Mouse (Mus musculus) kidney, adult 18-20 months (tissue): ENCODE data around the gene Ephb1.
A peak's percentile ranks its signal among the peaks of the same experiment; 100 is the strongest.

ENCODE experiments used
- DNase-seq: peaks from one replicate; pipeline ENCODE4 v3.0.0; 2021

The Ephb1 gene

DNA sequence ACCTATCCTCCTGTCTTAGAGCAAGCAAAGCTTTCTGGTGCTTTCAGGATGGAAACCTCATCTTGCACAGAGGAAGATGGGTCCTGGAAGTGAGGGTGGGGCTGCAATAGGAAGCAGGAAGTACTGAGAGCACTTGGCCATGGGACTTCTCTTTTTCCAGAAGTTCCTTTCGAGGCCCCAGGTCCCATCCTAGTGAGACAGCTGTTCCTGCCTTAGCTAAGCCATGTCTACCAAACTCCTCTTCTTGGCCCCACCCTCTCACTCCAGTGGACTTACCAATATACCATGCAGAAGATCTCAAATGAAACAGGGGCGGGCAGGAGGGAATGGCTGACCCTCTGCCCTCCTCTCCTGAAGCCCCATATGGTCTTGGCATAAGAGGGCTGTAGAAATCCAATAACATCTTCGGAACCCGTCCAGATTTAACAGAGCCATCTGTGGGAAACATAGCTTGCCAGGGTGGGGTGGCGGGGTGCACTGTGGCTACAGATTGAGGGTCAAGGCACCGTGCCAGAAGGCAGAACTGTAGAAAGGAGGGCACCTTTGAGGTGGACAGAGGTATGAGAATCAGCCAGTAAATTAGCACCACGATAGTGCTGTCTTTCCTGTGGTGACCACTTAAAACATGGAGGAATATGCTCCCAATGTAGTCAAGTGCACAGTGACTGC lies 48.9 kb downstream of the Ephb1 start:
- DNase-seq: no peak

DNA sequence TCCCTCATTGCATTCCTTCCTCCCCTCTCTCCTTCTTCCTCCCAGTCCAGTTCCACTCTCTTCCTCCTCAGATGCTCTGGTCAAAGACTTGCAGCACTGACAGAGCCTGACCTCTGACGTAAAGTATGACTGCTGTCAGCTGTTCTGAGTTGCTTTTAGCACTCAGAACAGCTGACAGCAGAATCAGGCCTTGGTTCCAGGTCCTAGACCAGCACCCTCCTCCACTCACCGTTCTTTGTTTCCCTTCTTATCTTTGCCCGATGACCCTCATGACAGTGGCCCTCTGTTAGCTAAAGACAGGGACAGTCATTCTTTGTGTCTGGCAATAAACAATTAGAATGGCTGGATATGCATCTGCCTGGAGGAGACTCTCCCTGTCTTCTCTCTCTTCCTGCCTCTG lies 49.7 kb downstream of the Ephb1 start:
- DNase-seq: no peak

DNA sequence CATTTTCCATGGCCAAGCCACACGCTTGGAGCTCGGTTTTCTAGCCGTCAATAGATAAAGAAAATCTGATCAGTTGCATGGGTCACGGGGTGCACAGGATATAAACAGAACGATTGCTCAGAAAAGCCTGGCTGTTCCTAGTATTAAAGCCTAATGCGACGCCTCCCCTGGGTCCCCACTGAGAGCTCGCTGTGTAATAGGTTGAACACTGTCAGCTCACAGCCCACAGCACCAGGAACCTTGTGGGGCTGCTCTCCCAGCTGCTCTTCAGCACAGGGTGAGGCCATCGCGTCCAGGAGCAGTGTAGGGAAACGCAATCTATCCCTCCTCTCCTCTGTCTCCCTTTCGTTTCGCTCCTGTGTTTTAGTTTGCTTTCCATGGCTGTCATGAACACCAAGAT lies 50.6 kb downstream of the Ephb1 start:
- no peak for DNase-seq

DNA sequence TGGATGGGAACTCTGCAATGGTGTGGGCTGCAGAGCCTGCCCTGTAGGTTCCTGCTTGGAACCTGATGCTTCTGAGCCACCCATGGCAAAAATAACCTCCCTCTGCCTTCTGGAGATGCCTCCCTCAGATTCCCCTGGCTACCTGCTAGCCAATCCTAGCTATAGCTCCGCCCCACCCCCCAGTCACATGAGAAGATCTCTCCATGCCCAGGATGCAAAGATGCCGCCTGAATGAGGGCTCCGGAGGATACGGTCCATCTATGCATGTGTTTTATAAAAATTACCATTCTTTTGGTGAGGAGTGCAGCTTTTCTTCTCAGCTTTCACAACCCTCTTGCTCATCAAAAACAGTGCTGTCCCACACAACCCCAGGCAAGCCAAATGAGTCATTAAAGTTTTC lies 53.5 kb downstream of the Ephb1 start:
- DNase-seq: no peak

DNA sequence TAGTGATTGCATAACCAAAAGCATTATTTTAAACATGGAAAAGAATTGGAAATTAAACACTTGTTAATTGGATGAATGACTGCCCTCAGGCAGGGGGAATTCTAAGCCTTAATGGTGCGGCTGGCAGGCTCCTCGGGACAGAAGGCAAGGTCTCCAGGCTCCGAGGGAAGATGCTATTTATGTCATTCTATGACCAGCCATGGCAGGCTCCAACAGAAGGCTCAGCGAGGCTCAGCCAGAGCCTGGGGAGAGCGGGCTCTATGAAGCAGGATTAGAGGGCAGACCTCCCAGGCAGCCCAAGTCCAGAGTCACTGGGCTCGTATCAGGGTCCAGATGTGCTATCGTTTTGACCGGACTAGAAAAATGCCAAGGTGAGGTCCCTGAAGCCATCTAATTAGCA lies 55.8 kb downstream of the Ephb1 start:
- no peak for DNase-seq

DNA sequence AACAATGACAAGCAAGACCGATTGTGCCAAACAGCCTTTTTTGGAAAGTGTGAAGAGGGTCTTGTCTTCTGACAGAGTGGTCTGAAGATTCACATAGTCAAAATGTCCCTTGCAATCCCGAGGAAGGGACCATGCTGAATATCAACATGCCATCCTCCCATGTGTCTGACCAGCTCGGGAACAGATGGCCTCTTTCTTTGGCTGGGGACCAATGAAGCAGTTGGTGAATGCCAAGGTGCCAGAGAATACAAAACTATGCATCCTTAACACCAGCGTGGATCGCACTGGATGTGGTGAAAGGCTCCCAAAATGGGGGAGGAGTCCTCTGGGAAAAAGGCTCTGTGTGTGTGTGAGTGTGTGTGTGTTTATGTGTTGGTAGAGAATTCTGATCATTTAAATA lies 56.5 kb downstream of the Ephb1 start:
- no peak for DNase-seq

DNA sequence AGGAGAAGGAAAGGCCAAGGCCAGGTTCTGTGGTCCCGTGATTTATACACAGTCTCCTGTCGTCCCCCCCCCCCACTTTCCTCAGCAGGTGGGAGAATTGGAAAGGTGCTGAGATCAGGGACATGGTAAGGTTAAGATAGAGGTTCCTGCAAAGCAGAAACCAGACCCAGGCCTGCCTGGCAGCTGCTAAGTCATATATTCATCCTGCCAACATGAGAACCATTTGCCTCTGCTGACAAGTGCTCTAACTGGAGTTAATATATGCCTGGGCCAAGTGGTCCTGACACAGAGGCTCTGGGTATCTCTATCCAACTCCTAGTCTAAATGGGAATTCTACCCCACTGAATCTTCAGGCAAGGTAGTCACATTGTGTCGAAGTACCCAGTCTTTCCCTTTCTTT lies 57.3 kb downstream of the Ephb1 start:
- DNase-seq: no peak

DNA sequence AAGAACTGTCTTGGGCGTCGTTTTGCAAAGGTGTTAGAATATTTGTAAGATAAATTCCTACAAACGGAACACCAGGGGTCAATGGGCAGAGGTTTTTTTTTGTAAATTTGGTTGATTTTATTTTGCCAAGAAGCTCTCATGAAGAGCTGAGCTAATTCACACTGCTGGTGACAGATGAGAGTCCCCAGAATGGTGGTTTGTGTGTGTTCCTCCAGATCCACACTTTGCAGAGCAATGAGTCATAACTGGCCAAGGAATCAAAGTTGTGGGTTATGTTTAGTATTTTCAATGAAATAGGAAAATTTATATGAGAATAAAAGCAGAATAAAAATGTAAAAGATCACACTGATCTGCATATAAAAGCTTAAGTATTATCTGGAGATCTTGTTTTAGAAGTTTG lies 60.9 kb downstream of the Ephb1 start:
- no peak for DNase-seq

DNA sequence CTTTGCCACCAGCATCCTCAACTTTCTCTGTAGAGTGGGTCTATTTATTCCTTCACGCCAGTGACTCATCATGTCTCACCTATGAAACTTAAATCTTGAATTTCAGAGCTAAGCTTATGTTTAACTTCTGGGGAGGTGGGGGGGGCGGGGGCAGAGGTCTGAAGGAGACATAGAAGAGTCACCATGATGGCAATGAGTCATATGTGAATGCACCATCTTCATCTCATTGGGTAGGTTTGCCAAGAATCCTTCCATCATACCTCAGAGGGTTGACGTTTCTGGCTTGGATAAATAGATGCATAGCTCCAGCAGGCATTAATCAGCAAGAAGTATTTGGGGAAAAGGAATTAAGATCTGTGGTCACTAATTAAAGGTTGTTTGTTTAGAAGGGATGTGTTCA lies 63.3 kb downstream of the Ephb1 start:
- no peak for DNase-seq

DNA sequence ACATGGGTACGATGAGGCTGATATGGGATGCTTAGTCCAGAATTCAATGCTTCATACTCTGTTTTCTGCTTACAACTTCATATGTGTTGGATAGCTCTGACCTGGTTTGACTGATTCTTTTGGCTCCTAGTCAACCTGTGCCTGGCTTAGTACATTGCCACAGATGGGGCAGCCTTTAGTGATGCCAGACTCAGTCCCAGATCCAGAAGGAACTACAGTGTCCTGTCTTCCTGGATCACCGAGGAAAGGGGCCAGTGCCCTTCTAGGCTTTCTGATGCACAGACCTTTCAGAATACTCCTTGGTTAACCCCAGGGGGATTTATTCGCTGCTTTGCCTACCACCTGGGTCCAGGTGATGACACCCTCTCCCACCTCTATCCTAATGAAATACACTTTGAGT lies 66.1 kb downstream of the Ephb1 start:
- DNase-seq: no peak

DNA sequence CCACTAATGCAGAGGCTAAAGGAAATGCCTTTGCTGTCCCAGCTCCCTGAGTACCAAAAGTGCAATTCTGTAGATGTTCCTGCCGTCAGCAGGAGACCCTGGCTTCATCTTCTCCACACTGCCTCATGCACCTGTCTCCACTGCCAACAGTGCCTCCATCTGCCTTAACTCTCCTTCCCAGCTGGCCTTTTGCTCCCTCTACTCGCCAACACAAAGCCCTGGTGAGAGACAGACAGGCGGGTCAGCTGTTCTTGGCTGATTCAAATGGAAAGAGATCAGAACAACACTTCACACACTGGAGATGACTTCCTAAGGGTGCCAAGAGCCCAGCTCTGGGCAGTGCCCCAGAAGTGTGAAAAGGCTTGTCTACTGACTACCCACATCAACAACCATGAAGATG lies 78.6 kb downstream of the Ephb1 start:
- DNase-seq: no peak

DNA sequence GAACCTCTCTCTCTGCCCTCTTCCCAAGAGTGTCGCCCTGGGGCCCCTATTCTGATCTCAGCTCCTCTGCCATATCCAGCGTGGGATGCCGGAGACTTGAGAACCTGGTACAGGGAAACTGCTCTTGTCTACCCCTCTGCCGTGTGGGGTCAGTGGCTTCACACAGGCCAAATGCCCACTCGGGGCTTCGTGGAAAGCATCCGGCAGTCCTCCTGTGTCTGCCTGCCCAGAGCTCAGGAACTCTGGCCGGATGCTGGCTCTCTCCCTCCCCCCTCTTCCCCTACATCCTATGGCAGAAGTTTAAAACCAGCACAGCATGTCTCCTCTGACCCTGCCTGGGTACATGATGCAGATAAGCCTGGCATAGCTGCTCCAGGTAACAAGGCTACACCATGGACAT lies 80.5 kb downstream of the Ephb1 start:
- no peak for DNase-seq

DNA sequence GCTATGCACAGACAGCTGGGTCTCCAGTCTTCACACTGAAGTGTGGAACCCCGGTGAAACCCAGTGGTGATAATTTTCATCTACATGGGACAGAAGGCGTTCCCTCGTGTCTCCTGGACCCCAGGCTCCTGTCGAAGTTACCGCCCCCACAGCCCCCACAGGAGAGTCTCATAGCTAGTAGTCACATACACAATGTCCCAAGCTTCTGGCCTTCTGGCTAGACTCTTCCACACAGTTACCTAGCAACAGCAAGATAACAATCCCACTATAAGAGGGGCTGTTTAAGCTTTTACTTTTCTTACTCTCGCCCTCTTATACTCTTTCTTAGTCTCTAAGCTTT lies 81.1 kb downstream of the Ephb1 start:
- no peak for DNase-seq

DNA sequence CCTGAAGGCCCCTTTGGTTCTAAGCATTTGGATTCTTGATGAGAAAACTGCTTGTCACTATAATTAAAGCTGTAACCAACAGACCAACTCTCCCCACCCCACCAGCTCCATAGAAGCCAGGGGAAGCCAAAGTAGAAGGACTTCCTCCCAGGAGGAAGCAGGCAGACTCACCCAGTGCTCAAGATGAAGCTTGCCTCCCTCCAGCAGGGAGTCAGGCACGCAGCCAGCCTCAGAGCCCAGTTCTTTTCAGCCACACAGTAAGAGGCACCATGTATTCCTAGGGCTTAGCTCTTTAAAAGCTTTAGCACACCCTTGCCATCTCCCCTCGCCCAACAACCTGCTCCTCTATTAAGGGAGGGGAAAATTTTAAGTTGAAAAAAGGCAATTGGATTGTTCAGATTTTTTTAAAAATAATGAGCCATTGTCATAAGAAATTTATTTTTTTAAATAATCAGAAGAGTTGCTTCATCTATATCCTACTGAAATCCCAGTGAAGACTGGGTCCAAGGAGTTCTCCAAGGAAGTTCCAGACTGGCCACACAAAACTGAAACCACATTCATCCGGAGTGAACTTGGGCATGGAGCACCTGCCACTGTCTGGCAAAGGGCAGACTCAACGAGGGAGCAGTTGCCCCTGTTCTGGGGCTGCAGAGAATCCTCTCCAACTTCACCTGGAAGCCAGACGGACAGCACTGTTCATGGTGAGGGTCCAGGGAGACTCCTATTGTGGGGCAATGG lies 81.6 kb downstream of the Ephb1 start:
- DNase-seq: no peak

DNA sequence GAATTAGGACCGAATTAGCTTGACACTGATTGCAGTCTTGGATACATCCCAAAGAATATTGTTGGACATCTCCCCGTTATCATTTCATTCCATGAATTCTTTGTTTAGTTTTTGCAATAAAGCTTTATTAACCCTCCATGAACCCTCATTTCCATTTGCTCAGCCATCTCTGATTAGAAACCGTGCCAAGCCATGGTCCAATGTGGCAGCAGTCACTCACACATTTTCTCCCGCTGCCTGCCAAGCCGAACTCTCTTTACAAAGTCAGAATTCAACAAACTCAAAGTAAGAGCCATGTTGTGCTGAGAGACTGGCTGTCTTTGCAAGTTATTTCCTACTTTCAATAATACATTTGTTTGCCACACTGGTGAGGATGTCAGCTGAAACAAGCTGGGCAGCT lies 84.0 kb downstream of the Ephb1 start:
- no peak for DNase-seq

DNA sequence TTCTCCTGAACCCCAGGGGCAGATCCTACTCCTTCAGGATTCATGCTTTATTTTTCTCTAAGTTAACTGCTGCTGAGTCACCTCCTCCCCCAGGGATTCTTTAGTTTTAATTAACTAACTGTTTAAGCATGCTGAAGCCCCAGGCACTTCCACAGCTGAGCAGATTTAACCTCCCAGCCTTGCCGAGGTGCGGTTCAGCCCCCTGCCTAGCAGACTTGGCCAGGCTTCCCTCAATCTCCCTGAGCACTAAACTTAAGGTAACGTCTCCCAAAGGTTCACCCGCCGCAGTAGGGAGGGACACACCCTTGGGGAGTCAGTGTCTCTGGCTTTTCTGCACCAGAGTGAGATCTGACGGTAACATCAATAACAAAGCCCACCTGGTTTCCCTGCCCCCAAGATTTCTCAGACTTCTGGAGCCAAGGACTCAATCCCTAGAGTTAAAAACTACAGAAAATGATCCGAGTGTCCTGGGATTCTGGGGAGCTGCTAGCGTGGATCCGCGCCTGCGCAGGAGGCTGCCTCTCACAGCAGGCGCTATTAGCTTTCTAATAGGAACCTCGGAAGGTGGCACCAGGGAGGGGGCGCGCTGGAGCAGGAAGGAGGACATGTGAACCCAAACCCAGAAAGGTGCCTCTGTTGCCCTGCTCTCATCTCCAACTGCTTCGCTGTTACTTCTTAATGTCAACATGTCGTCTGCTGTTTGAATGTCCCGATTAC lies 87.0 kb downstream of the Ephb1 start:
- DNase-seq: peak; percentile 25

DNA sequence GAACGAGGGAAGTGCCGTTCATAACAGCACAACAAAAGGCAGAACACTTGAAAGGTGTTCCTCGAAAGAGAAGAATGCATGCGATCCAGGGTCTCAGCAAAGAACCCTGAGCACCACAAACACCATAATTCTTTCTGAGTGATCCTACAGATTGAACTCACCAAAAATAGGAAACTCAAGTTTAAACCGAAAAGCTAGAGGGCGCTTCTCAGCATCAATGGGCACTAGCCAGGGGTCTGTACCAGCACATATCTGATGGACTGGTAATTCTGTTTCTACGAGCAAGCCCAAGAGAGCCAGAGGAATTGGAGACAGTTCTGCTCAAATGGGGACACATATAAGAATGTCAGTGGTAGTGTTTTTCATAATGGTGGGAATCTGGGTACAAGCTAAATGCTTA lies 90.7 kb downstream of the Ephb1 start:
- DNase-seq: no peak

DNA sequence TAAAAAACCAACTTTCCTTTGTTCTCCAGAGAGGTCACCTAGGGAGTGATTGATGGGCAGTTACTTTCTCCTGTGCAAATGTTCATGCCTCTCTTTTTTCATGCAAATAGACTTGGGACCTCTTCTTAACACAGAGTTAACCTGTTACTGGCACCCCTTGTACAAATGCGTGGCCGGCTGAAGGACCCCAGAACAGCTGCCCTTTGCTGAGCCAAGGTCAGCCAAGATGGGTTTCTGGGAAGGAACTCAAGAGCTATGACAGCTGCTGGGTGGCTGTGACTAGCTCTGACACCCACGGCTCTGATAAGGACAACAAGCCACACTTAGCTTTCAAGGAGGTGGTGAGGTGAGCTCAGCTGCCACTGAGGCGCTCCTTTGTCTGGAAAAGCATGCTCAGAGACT lies 92.4 kb downstream of the Ephb1 start:
- DNase-seq: no peak

DNA sequence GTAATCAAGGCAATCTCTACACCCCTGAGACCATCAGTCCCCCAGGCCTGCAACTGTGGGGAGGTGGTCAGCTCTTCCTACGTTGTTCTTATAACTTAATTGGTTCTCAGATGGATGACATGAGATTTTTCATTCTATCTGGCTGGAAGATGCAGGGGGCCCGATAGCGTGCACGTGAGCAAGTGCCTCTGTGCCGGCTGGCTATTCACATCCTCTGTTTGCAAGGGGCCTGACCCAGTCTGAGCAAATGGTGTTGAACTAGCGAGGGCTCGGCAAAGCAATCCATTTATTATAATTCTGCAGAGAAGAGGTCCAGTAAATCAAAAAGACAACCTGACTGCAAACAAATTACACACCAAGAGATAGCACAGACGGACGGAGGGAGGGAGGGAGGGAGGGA lies 93.0 kb downstream of the Ephb1 start:
- no peak for DNase-seq

DNA sequence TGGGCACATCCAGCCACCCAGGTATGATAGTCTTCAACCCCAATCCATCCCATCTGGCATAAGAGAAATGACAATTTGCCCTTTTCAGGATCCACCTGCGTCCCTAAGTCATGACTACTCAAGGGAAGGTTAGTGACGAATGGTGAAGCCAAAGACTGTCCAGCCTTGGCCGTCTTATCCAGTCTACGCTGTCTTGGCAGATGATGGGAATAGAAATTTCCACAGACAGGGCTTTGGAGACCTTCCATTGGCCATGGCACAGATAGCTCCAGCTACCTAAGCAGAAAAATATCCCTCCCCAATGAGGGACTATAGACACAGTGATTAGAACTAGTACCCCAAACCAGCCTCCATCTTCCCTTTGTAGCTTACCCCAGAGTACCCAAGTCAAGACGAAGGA lies 98.1 kb downstream of the Ephb1 start:
- no peak for DNase-seq

DNA sequence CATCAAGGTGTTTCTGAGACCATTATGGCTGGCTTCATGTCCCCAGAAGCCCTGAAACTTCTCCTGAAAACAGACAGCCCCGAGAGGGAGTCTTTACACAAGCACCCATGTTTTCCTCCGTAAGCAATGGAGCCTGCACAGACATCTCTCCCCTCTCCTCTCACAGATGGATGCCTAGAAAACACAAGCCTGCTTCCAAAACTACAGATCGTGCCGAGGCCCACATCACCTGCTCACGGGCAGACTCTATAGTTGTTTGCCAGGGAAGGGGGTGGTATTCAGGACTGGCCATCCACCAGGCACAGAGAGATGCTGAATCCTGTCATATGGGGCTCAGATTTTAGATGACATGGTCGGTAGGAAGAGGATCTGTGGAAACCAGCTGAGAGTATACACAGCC lies 98.7 kb downstream of the Ephb1 start:
- DNase-seq: no peak

DNA sequence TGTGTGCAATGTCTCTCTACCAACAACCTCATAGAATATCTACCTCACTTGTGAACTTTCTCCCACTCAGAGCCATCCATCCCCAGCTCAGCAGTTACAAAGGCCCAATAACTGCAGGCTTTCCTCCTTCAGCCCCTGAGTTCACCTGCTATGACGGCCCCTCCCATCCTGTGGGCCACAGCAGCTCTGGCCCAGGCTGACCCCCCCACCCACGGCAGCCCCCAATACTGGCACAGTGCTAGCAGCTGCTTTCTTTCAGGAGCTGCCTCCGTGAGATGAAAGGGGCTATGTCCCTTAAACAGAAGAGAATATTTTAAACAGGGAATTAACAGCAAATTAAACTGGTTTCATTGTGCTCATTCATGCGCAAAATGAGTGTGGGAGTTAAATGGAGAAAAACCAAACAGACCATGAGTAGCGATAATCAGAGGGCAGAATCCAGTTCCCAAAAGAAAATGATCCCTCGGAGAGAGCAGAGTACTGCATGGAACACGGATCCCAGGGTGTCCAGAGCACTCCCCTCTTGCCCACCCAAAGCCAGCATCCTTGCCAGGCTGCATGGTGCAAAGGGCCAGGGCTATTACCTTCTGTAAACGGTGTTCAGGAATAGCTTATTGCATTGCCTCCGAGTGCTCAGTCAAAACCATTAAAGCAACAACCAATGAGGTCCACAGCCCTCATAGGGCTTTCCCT lies 105.2 kb downstream of the Ephb1 start:
- DNase-seq: no peak

DNA sequence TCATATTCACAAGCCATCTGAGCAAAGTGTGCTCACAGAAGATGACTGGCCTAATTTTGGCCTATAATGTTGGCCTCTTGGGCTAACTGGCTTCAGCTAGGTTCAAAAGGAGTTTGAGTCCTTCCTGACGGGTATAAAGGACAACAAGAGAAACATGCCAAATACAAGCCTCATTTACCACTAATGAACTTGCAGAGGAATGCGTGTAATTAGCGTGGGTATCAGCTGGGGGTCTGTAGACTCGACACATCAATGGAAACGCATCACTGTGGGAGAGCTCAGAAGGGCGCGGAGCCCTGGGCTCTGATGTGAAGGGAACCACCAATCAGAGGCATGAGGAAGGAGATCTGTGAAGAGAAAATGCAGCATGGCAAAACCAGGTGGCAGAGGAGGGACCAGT lies 108.9 kb downstream of the Ephb1 start:
- no peak for DNase-seq

DNA sequence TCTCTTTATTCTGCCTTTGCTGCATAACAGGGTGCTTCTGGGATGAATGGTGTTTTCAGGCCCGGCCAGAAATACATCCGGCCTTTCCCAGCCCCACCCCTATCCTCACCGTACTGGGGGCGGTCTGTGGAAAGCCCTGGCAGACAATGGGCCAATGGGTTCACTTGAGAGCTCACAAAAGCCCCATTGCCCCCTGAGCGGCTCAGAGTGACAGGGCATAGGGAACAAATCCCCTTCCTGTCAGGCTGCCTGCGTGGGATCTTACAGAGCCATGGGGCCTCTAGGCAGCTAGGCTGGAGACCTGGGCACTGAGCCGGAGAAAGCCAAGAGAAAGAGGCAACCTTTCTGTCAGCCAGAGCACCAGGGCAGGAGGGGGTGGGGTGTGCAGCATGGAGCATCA lies 111.2 kb downstream of the Ephb1 start:
- no peak for DNase-seq
